Mouse (Mus musculus) heart, postnatal 4 days (tissue): ENCODE measurements at regions not wholly inside any gene's neighbourhood (a gene's known extent, or its start where the extent isn't known, plus 50 kb on each side); places are given as distances from the start of the nearest gene placed in this dataset.
A peak's percentile ranks its signal among the peaks of the same experiment; 100 is the strongest.

Experiments used
- DNase-seq: peaks from one replicate; pipeline ENCODE4 v3.0.0; 2021

GRCm38 (mm10) chr13:26714056-26714455, 55.9 kb downstream of the Hdgfl1 start:
- DNase-seq, result peak; percentile 10

GRCm38 (mm10) chr13:26699062-26699684, 70.8 kb downstream of the Hdgfl1 start:
- DNase-seq, result no peak

GRCm38 (mm10) chr13:26659471-26659870, 110.5 kb downstream of the Hdgfl1 start:
- DNase-seq, result no peak

- peak; percentile 30 for DNase-seq
Observed at GRCm38 (mm10) chr13:26657010-26657611, 112.9 kb downstream of the Hdgfl1 start.
